Mouse (Mus musculus): ENCODE measurements around the gene Erich6b.

Gene Erich6b

GRCm38 (mm10) chr14:75642080-75642479, at the start of gene Erich6b:
Erich6b (plus strand) TSS chr14:75642259.
- no peak for DNase-seq (ENCODE audit: low read depth, low spot score)

- no peak for DNase-seq (ENCODE audit: low read depth, low spot score)
These were observed 49.1 kb upstream of the Erich6b start, which contains the start of gene Spert for GRCm38 (mm10) chr14:75592978-75593377. Spert (minus strand) TSS chr14:75593116.

GRCm38 (mm10) chr14:75609176-75609575, 32.9 kb upstream of the Erich6b start:
- no peak for DNase-seq (ENCODE audit: low read depth, low spot score)

GRCm38 (mm10) chr14:75616375-75616774, 25.7 kb upstream of the Erich6b start:
- no peak for DNase-seq (ENCODE audit: low read depth, low spot score)

- DNase-seq (ENCODE audit: low read depth, low spot score): no peak
These were observed 19.1 kb upstream of the Erich6b start for GRCm38 (mm10) chr14:75622984-75623383.

GRCm38 (mm10) chr14:75628870-75629269, 13.2 kb upstream of the Erich6b start:
- no peak for DNase-seq (ENCODE audit: low read depth, low spot score)

- DNase-seq (ENCODE audit: low read depth, low spot score): no peak
These were observed 6.7 kb upstream of the Erich6b start for GRCm38 (mm10) chr14:75635350-75635749.

GRCm38 (mm10) chr14:75636107-75636506, 6.0 kb upstream of the Erich6b start:
- no peak for DNase-seq (ENCODE audit: low read depth, low spot score)

GRCm38 (mm10) chr14:75637641-75638040, 4.4 kb upstream of the Erich6b start:
- DNase-seq (ENCODE audit: low read depth, low spot score): no peak

GRCm38 (mm10) chr14:75640846-75641245, 1.2 kb upstream of the Erich6b start:
- DNase-seq (ENCODE audit: low read depth, low spot score): peak; percentile 1

- DNase-seq (ENCODE audit: low read depth, low spot score): peak; percentile 15
These were observed 690 bp upstream of the Erich6b start for GRCm38 (mm10) chr14:75641369-75641768.

- DNase-seq (ENCODE audit: low read depth, low spot score): no peak
These were observed 3.4 kb downstream of the Erich6b start for GRCm38 (mm10) chr14:75645461-75645860.

- no peak for DNase-seq (ENCODE audit: low read depth, low spot score)
These were observed 4.0 kb downstream of the Erich6b start for GRCm38 (mm10) chr14:75646060-75646459.

GRCm38 (mm10) chr14:75646968-75647829, 5.1 kb downstream of the Erich6b start:
- no peak for DNase-seq (ENCODE audit: low read depth, low spot score)

GRCm38 (mm10) chr14:75660936-75661335, 18.9 kb downstream of the Erich6b start:
- DNase-seq (ENCODE audit: low read depth, low spot score): no peak

- DNase-seq (ENCODE audit: low read depth, low spot score): no peak
These were observed 19.5 kb downstream of the Erich6b start for GRCm38 (mm10) chr14:75661548-75661947.

GRCm38 (mm10) chr14:75665430-75666180, 23.5 kb downstream of the Erich6b start:
- no peak for DNase-seq (ENCODE audit: low read depth, low spot score)

- peak; percentile 29 for DNase-seq (ENCODE audit: low read depth, low spot score)
These were observed 27.1 kb downstream of the Erich6b start for GRCm38 (mm10) chr14:75669085-75669645.

GRCm38 (mm10) chr14:75676316-75676715, 34.3 kb downstream of the Erich6b start:
- no peak for DNase-seq (ENCODE audit: low read depth, low spot score)

- no peak for DNase-seq (ENCODE audit: low read depth, low spot score)
These were observed 48.4 kb downstream of the Erich6b start for GRCm38 (mm10) chr14:75690428-75690827.

GRCm38 (mm10) chr14:75696096-75696495, 54.0 kb downstream of the Erich6b start:
- no peak for DNase-seq (ENCODE audit: low read depth, low spot score)

- no peak for DNase-seq (ENCODE audit: low read depth, low spot score)
These were observed 55.9 kb downstream of the Erich6b start for GRCm38 (mm10) chr14:75697928-75698327.

Data from ZHBTc4 (cell line).